Mouse (Mus musculus): ENCODE data around the gene Ece1. TPM values are rescaled to one million over a fixed set of nuclear protein-coding genes. Genes with fewer than 3 reads are reported as not detected.
"Not testable (repeated sequence)": the region's sequence is repeated elsewhere in the genome, so short reads cannot be mapped to it uniquely, and the experiment has no call there.

Ece1 gene
- 10 to 100 TPM; 17.2 to 18.6 TPM for polyA plus RNA-seq (2017; shearing (Covaris generic))

- peak; percentile 85 for ATAC-seq
These were observed at the start of gene Ece1 for GRCm38 (mm10) chr4:137862019-137862418. TSS of gene Ece1 (plus strand) at chr4:137862237.

DNA sequence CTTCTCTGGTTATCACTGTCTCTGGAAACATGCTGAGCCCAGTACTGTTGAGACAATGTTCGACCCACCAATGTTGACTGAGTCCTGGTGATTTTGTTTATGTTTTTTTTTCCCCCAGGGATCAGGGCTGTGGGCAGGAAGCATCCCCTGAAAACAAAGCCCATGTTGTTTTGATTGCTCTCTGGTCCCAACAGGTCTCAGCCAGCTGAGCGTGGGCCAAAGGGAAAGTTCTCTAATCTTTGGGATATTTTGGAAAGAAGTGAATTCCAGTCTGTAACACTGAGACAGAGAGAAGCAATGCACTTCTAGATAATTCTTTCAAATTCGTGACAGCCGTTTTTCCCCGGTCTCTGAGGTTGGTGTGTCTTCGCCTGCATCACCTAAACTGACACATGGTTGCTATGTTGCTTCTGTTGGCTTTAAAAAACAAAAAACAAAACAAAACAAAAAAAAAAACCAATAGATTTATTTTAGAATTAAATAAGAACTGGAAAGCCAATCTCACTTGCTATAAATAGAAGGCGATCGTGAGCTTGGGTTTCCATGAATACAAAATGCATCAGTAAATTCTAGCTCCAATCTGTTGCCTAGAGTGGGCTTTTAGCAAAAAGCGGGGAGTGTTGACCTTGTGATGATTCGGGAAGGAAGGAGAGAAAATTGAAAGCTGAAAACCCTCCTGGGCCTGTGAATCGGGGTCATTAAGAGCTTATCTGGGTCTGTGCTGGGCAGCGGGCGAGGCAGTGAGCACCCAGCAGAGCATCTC lies 48.9 kb upstream of the Ece1 start:
- ATAC-seq, result no peak

DNA sequence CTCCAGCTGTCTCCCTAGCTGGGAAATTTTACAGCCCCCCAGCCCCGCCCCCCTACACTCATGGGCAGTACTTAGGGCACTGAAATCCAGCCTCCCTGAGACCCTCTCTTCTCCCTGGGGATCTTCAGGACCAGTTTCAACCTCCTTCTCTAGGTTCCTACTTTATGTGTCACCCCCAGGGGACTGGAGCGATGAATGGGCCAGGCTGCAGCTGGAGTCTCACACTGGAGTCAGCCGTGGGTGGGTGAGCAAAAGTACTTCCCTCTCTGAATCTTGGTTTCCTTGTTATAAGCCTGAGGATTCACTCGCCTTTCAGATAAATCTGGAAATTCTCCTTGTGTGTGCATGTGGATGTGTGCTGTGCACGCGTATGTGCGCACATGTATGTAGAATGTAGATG lies 47.9 kb upstream of the Ece1 start:
- ATAC-seq, result no peak

- ATAC-seq, result no peak
These were observed 46.6 kb upstream of the Ece1 start for GRCm38 (mm10) chr4:137815473-137815872.

- ATAC-seq, result no peak
These were observed 45.8 kb upstream of the Ece1 start for GRCm38 (mm10) chr4:137816216-137816615.

- ATAC-seq, result no peak
These were observed 43.7 kb upstream of the Ece1 start for GRCm38 (mm10) chr4:137818341-137818740.

- ATAC-seq, result no peak
These were observed 42.5 kb upstream of the Ece1 start for GRCm38 (mm10) chr4:137819487-137819886.

- no peak for ATAC-seq
These were observed 41.3 kb upstream of the Ece1 start for GRCm38 (mm10) chr4:137820721-137821120.

- ATAC-seq, result no peak
These were observed 39.5 kb upstream of the Ece1 start for GRCm38 (mm10) chr4:137822537-137822936.

DNA sequence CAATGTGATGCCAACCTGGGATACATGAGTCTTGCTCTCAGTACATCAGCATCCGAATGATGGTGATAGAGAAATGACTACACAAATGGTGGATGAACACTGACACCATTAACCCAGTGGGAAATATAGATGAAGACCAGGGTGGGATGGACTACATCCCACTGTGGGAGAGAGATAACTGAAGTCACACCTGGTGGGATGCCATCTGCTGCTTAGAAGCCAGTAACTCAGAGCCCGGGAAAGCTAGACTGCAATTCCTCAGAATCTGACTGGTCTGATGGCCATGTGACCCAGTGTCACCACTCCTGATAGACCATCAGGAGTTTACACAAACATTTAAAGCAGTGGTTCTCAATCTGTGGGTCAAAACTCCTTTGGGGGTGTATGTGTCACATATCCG lies 38.5 kb upstream of the Ece1 start:
- ATAC-seq, result no peak

- ATAC-seq, result no peak
These were observed 37.2 kb upstream of the Ece1 start for GRCm38 (mm10) chr4:137824881-137825280.

DNA sequence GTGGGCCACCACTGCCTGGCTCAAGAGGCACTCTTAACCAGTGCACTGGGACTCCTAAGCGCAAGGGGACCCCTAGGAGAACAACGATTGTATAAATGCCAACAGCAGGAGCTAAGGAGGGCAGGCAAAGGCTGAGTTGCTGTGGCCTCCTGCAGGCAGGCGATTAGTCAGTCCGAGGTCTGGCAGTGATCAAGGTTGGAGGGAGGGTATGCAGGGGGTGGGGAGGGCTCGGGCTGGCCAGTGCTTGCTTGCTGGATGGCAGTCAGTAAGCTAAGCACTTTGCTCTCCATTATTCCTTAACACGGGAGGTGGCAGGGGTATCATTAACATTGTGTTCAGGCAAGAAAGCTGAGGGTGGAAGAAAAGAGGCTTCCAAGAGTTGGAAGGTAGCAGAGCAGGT lies 31.7 kb upstream of the Ece1 start:
- ATAC-seq, result no peak

DNA sequence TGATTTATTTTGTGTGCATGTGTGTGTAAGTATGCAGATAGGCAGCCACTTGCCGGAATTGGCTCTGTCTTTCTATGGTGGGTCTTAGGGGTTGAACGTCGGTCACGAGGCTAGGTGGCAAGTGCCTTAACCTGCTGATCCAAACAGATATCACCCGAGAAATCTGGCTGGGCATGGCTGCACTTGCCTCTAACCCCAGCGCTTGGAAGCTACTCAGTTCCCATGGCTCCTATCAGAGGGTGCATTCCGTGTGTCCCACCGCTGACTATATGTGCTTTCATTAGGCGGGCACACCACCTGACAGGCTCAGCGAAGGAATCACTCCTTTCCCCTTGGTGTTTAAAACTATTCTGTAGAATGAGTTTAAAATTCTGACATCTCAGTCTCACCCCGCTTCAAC lies 30.4 kb upstream of the Ece1 start:
- no peak for ATAC-seq

GRCm38 (mm10) chr4:137835624-137836337 lies 26.3 kb upstream of the Ece1 start:
- ATAC-seq, result peak; percentile 52

DNA sequence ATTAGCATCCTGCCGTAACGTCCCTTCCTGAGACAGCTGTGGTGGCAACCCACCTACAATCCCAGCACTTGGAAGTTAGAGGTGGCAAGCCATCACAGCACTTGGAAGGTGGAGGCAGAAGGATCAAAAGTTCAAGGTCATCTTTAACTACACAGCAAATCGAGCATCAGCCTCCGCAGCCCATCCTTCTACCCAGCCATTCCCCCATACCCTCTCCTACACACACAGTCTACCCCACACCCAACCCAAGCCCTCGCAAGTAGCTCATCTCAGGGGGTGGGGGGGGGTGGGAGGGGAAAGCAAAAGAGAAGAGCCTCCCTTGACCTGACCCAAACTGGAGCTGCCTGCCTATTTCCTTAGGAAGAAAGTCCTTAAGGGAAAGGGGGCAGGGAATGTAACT lies 25.3 kb upstream of the Ece1 start:
- no peak for ATAC-seq

- ATAC-seq, result no peak
These were observed 24.2 kb upstream of the Ece1 start for GRCm38 (mm10) chr4:137837792-137838191.

GRCm38 (mm10) chr4:137838791-137839190 lies 23.2 kb upstream of the Ece1 start:
- no peak for ATAC-seq

DNA sequence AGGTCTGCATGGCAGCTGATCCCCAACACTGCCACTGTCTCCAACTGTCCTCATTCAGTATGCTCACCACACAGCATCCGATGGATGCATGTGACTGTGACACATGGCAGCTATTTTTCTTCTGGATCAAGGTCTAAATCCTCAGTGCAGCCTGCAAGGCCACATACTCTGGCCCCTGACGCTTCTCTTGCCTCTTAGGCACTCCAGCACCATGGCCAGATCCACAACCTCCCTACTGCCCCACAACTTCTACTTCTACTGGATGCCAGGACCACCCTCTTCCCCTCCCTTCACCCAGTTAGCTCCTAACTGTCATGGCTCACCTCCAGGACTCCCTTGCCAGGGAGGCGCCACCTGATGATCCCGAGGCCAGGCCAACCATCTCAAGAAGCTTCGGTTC lies 22.6 kb upstream of the Ece1 start:
- no peak for ATAC-seq

DNA sequence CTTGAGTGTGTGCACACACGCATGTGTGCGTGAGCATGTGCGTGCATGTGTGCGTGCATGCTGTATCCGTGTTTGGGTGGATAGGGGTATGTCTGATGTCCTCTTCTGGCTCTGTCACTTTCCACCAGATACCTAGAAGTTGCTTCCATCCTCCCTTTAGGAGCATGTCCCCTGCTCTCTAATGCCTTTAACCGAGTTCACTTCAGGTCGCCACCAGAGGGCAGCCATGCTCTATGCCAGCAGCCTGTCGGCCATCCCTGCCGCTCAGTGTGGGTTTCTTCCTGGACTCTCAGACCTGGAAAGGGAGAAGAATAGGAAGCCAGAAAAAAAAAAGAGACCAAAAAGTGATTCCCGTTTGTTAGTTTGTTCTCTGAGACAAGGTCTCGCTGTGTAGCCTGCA lies 17.4 kb upstream of the Ece1 start:
- no peak for ATAC-seq

DNA sequence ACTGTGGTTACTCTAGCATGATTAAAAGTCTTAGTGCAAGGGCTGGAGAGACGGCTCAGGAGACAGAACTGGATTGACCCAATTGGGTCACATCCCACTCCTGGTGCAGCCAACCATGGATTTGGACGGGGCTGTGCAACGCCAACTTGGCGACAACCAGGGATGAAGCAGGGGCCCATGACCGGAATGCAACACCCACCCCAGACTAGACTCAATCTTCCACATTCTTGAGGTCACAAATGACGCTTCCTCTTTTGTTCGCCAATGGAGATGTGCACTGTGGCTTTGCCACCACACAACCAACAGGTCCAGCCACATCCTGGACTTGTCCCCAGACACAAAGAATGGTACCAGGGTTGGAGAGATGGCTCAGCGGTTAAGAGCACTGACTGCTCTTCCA lies 14.4 kb upstream of the Ece1 start:
- not testable (repeated sequence) for ATAC-seq

DNA sequence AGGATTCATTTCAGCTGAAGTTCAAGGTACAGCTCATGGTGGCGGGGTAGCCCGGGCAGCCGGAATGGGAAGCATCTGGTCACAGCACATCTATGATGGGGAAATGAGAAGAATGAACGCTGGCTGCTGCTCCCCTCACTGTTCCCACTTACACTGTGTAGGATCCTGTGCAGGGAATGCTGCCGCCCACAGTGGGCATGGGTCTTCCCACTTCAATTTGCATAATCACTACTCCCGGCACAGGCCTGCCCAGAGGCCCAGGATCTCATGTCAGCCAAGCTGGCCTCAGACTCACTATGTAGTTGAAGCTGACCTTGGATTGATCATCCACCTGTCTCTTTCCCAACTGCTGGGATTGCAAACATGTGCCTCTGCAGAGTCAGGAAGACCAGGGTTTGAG lies 11.9 kb upstream of the Ece1 start:
- ATAC-seq, result no peak

DNA sequence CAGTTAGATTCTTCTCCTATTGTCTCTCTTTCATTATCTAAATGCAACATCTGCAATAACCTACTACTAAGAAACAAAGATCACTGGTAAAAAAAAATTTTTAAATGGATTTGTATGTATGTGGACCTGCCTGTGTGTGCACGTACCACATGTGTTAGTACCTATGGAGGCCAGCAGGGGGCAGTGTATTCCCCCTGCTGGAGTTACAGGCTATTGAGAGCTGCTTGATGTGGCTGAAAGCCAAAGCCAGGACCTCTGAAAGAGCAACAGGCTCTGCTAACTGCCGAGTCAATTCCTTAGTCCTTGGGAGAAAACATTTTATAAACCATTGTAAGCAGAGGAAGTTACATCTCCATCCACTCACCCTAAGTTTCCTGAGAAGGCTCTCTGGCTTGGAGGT lies 10.6 kb upstream of the Ece1 start:
- no peak for ATAC-seq

GRCm38 (mm10) chr4:137853822-137854221 lies 8.2 kb upstream of the Ece1 start:
- peak; percentile 85 for ATAC-seq

DNA sequence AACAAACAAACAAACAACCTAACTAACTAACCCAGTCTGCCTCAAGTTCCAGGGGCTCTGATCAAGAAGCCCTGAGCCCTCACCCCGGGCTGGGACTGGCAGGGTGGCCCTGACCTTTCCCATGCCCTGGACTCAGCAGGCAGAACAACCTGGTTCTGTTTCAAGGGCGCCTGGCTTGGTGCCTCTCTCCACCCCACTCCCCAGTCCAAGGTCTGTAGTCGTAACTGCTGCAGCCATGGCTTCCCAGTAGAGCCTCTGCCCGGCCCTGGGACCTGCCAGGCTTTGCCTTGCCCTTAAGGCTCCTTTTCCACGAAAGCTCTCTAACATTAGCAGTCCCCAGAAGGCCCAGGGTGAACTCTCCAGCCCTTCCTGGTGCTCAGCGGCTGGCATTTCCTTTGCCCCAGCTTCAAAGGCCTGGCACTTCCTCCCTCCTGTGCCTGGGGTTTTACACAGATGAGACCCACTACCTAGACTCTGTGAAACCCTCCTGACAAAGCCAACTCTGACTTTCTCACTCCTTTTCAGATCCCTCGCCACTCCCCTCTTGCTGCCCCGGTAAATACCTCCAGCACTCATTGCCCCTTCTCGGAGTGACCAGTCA lies 6.2 kb upstream of the Ece1 start:
- peak; percentile 52 for ATAC-seq

Measured in activated CD4-positive, CD25-positive, alpha-beta regulatory T cell, adult 4 months (primary cell).